Mouse (Mus musculus) MEL (cell line): ENCODE results near the gene Cebpg. TPM values are rescaled to one million over a fixed set of nuclear protein-coding genes. Genes with fewer than 3 reads are reported as not detected.

Experiments
- DNase-seq: peaks from one replicate; pipeline ENCODE4 v3.0.0; 2011; ENCODE audit warnings: low read depth, low spot score
- H3K27ac ChIP-seq: 2 replicates; pipeline ENCODE4 v1.5.1; 2012; ENCODE audit warnings: low read depth, mild to moderate bottlenecking, control low read depth, low read length, moderate library complexity; ENCODE audit not compliant: control insufficient read depth
- H3K27me3 ChIP-seq, 2 experiments: fragments of 150-350 bp in 1 of 2; sonication (generic) in 1 of 2; 2 replicates each; pipeline ENCODE4 v1.6.1; 2012; ENCODE audit warnings: low read length in 2 of 2, mild to moderate bottlenecking in 2 of 2, improper control_type of control experiment in 1 of 2, moderate library complexity in 1 of 2; ENCODE audit not compliant: insufficient read depth in 2 of 2, control insufficient read depth in 1 of 2
- H3K36me3 ChIP-seq, 2 experiments: 2 replicates each; pipeline ENCODE4 v1.6.1; 2012 to 2014; ENCODE audit warnings: low read length in 2 of 2, improper control_type of control experiment in 1 of 2, inconsistent platforms in 1 of 2, mild to moderate bottlenecking in 1 of 2; ENCODE audit not compliant: insufficient read depth in 2 of 2, control insufficient read depth in 1 of 2
- H3K4me1 ChIP-seq, 2 experiments: fragments of 150-350 bp in 1 of 2; sonication (generic) in 1 of 2; 2 replicates each; pipeline ENCODE4 v1.6.1; 2012; ENCODE audit warnings: low read length in 2 of 2, improper control_type of control experiment in 1 of 2, mild to moderate bottlenecking in 1 of 2; ENCODE audit not compliant: insufficient read depth in 2 of 2, control insufficient read depth in 1 of 2
- H3K4me3 ChIP-seq, 2 experiments: fragments of 150-350 bp in 1 of 2; sonication (generic) in 1 of 2; 2 replicates each; pipeline ENCODE4 v1.5.1; 2012; ENCODE audit warnings: low read depth in 2 of 2, low read length in 2 of 2, mild to moderate bottlenecking in 2 of 2, moderate library complexity in 2 of 2, control low read depth in 1 of 2, improper control_type of control experiment in 1 of 2; ENCODE audit not compliant: control insufficient read depth in 1 of 2, insufficient read depth in 1 of 2
- H3K79me2 ChIP-seq: 2 replicates; pipeline ENCODE4 v1.6.1; 2012; ENCODE audit warnings: mild to moderate bottlenecking, low read length, moderate library complexity; ENCODE audit not compliant: control insufficient read depth, poor library complexity, insufficient read depth
- H3K9ac ChIP-seq: 2 replicates; pipeline ENCODE4 v1.6.1; 2012; ENCODE audit warnings: low read depth, mild to moderate bottlenecking, control low read depth, low read length, moderate library complexity; ENCODE audit not compliant: control insufficient read depth, poor library complexity, severe bottlenecking
- H3K9me3 ChIP-seq: fragments of 150-350 bp; sonication (generic); replicated peaks from 2 replicates; pipeline ENCODE4 v1.6.1; 2012; ENCODE audit warnings: mild to moderate bottlenecking, low read length, improper control_type of control experiment, moderate library complexity; ENCODE audit not compliant: insufficient read depth
- E2F4 ChIP-seq: IDR thresholded peaks from 2 replicates; pipeline ENCODE4 v1.6.1; 2011; ENCODE audit warnings: low read depth, low read length, improper control_type of control experiment, borderline replicate concordance
- ELF1 ChIP-seq: IDR thresholded peaks from 2 replicates; pipeline ENCODE4 v1.6.1; 2014; ENCODE audit warnings: low read depth, mild to moderate bottlenecking, inconsistent platforms, low read length, improper control_type of control experiment, moderate library complexity
- EP300 ChIP-seq, 2 experiments: IDR thresholded peaks; 2 replicates each; pipeline ENCODE4 v1.6.1; 2011; ENCODE audit warnings: improper control_type of control experiment in 2 of 2, low read length in 2 of 2, low read depth in 1 of 2, mild to moderate bottlenecking in 1 of 2
- GABPA ChIP-seq: IDR thresholded peaks from 2 replicates; pipeline ENCODE4 v1.6.1; 2012; ENCODE audit warnings: low read depth, mild to moderate bottlenecking, inconsistent platforms, low read length, improper control_type of control experiment, moderate library complexity
- HCFC1 ChIP-seq: IDR thresholded peaks from 2 replicates; pipeline ENCODE4 v1.6.1; 2012; ENCODE audit warnings: low read depth, mild to moderate bottlenecking, inconsistent platforms, low read length, improper control_type of control experiment, moderate library complexity
- MAX ChIP-seq: IDR thresholded peaks from 2 replicates; pipeline ENCODE4 v1.6.1; 2011; ENCODE audit warnings: low read length, improper control_type of control experiment
- MXI1 ChIP-seq: IDR thresholded peaks from 2 replicates; pipeline ENCODE4 v1.6.1; 2011; ENCODE audit warnings: mild to moderate bottlenecking, low read depth, low read length, improper control_type of control experiment
- POLR2A ChIP-seq, 2 experiments: IDR thresholded peaks; 2 replicates each; pipeline ENCODE4 v1.6.1; 2011 to 2012; ENCODE audit warnings: low read length in 2 of 2, mild to moderate bottlenecking in 2 of 2, control low read depth in 1 of 2, improper control_type of control experiment in 1 of 2, low read depth in 1 of 2, moderate library complexity in 1 of 2; ENCODE audit not compliant: control insufficient read depth in 1 of 2, insufficient read depth in 1 of 2, poor library complexity in 1 of 2
- RCOR1 ChIP-seq: IDR thresholded peaks from 2 replicates; pipeline ENCODE4 v1.6.1; 2012; ENCODE audit warnings: low read depth, mild to moderate bottlenecking, inconsistent platforms, low read length, improper control_type of control experiment
- SIN3A ChIP-seq: IDR thresholded peaks from 2 replicates; pipeline ENCODE4 v1.6.1; 2012; ENCODE audit warnings: low read length, improper control_type of control experiment, inconsistent platforms
- TAL1 ChIP-seq: IDR thresholded peaks from 2 replicates; pipeline ENCODE4 v1.6.1; 2012; ENCODE audit warnings: mild to moderate bottlenecking, inconsistent platforms, low read length, moderate library complexity, mixed read lengths
- USF2 ChIP-seq, 2 experiments: IDR thresholded peaks; 2 replicates each; pipeline ENCODE4 v1.6.1; 2011 to 2012; ENCODE audit warnings: improper control_type of control experiment in 2 of 2, low read length in 2 of 2, borderline replicate concordance in 1 of 2, inconsistent platforms in 1 of 2, low read depth in 1 of 2, mild to moderate bottlenecking in 1 of 2; ENCODE audit not compliant: insufficient read depth in 1 of 2
- ZC3H11A ChIP-seq: IDR thresholded peaks from 2 replicates; pipeline ENCODE4 v1.6.1; 2012; ENCODE audit warnings: low read depth, mild to moderate bottlenecking, inconsistent platforms, low read length, improper control_type of control experiment
- ZKSCAN1 ChIP-seq: IDR thresholded peaks from 2 replicates; pipeline ENCODE4 v1.6.1; 2012; ENCODE audit warnings: low read depth, mild to moderate bottlenecking, inconsistent platforms, low read length, improper control_type of control experiment, moderate library complexity
- polyA plus RNA-seq, 2 experiments: library from polyadenylated mRNA; stranded (reverse) in 1 of 2; unstranded in 1 of 2; fragments of >175 nt in 1 of 2; fragments of >200 nt in 1 of 2; gene quantifications; 2 replicates each; pipeline versions ENCODE4 v1.2.1 to v1.2.4; 2012; ENCODE audit warnings: low replicate concordance in 2 of 2, low read depth in 1 of 2; ENCODE audit not compliant: insufficient read length in 2 of 2, insufficient read depth in 1 of 2, missing spikeins in 1 of 2
- total RNA-seq: library from RNA; depleted of rRNA; stranded (reverse); fragments of 300-350 nt; gene quantifications from 2 replicates; pipeline ENCODE4 v1.2.3, GENCODE M21; 2012

Cebpg gene
- total and polyA plus RNA-seq, 3 experiments, result 17.3 to 20.7 TPM; not detected in 1

DNA sequence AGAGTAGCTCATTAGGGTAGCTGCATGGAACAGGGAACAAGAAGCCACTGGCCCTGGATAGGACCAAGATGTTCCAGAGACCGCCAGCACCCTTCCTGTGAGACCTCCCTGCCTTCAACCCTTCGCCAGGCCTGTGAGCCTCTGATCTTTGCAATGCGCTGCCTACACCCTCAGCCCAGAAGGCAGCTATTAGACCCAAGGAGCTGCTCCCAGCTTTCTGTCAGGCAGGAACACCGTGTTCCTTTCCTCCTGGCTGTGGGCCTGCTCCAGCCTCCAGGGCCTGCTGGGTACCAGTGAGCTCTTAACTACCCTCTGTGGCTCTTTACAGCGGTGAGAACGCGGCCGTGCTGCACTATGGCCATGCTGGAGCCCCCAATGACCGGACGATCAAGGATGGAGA is 35.0 kb downstream of the Cebpg start:
- Histone ChIP-seq H3K27me3 (no peaks in the 10 kb centered on the region), H3K9me3 (no peaks in the 10 kb centered on the region), H3K9ac (no peak overlapping the region), H3K79me2 (no peaks in the 10 kb centered on the region), H3K4me3 (no peak overlapping the region), H3K4me1 (no peaks in the 10 kb centered on the region), H3K27ac (no peak overlapping the region), H3K36me3 (no peaks in the 10 kb centered on the region)
- DNase-seq, result no peak
- TF ChIP-seq HCFC1, result no peak
- no peak for TF ChIP-seq ELF1
- TF ChIP-seq ZC3H11A, result no peak
- no peak for TF ChIP-seq SIN3A
- no peak for TF ChIP-seq TAL1
- no peak for TF ChIP-seq MXI1

DNA sequence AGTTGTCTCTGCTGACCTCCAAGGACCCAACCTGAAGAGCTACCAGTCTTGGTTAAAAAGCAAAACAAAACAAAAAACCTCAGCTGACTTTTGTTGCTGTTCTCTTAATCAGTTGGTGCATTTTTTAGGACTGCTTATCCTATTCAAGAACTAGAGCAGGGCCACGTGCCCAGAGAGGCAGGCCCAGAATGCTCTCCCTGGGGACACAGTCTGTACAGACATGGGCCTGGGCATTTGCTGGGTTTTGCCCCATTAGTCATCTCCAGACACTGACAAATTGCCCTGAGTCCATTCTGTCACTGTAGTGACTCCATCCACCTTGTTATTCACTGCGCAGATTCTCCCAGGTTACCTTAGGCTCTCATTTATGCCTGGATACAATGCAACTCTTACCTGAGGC is 41.1 kb downstream of the Cebpg start:
- H3K79me2 ChIP-seq, result no peaks in the 10 kb centered on the region
- H3K27me3 ChIP-seq, result no peaks in the 10 kb centered on the region
- H3K9me3 ChIP-seq, result no peaks in the 10 kb centered on the region
- no peaks in the 10 kb centered on the region for H3K4me1 ChIP-seq
- TF ChIP-seq USF2 (IDR thresholded peaks at IDR 0.05; ENCODE audit: borderline replicate concordance in 1 of 2, insufficient read depth in 1 of 2, low read depth in 1 of 2, low read length in 2 of 2), result no peak
- no peak for TF ChIP-seq RCOR1
- TF ChIP-seq E2F4, result no peak
- TF ChIP-seq POLR2A (IDR thresholded peaks at IDR 0.05; ENCODE audit: control insufficient read depth in 1 of 2, insufficient read depth in 1 of 2, low read depth in 1 of 2, low read length in 2 of 2, poor library complexity in 1 of 2), result no peak
- no peak for DNase-seq
- H3K27ac ChIP-seq, result no peak overlapping the region
- no peak overlapping the region for H3K9ac ChIP-seq
- H3K36me3 ChIP-seq, result no peaks in the 10 kb centered on the region
- no peak overlapping the region for H3K4me3 ChIP-seq

DNA sequence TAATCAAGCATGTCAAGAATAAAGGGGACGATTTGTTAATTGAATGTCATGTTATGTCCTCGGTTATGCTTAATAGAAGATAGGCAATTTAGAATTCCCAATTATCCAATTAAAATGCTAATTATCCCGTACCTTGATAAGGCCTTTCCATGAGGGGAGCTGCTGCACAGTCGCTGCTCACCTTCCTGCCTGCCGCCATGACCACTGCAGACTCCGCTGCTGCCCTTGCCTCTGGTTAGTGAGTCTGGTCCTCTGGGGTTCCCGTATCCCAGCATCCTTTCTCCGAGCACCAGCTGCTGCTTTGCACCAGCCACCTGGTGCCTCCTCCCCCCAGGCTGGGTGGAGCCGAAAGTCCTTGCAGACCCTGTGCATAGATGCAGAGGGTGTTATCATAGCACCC is 43.1 kb downstream of the Cebpg start:
- TF ChIP-seq EP300 (IDR thresholded peaks at IDR 0.05; ENCODE audit: low read depth in 1 of 2, low read length in 2 of 2) (no peak), MAX (no peak), ZKSCAN1 (no peak), GABPA (no peak)
- H3K4me1 ChIP-seq, result no peaks in the 10 kb centered on the region
- H3K9ac ChIP-seq, result no peak overlapping the region
- no peaks in the 10 kb centered on the region for H3K79me2 ChIP-seq
- no peaks in the 10 kb centered on the region for H3K27me3 ChIP-seq
- H3K27ac ChIP-seq, result no peak overlapping the region
- no peak overlapping the region for H3K4me3 ChIP-seq
- no peaks in the 10 kb centered on the region for H3K36me3 ChIP-seq
- DNase-seq, result no peak
- H3K9me3 ChIP-seq, result no peaks in the 10 kb centered on the region
